Mouse (Mus musculus) cerebellum, postnatal 4 days (tissue): Measurements from ENCODE around the gene Slc25a24.
A peak's percentile ranks its signal among the peaks of the same experiment; 100 is the strongest.

ENCODE experiments used
- DNase-seq, 2 experiments: peaks; one replicate each; pipeline ENCODE4 v3.0.0; 2022; ENCODE audit warnings: low spot score in 2 of 2, mixed read lengths in 1 of 2

Slc25a24 gene

GRCm38 (mm10) chr3:109171070-109171778 lies 48.3 kb downstream of the Slc25a24 start:
- peak; percentile 50 to 63 for DNase-seq

- DNase-seq, result no peak
Observed at GRCm38 (mm10) chr3:109174394-109174793, 51.4 kb downstream of the Slc25a24 start.

GRCm38 (mm10) chr3:109178705-109179104 lies 55.8 kb downstream of the Slc25a24 start:
- no peak for DNase-seq

- DNase-seq, result no peak
Observed at GRCm38 (mm10) chr3:109179528-109180076, 56.7 kb downstream of the Slc25a24 start.

- no peak for DNase-seq
Observed at GRCm38 (mm10) chr3:109196166-109196565, 73.2 kb downstream of the Slc25a24 start.

GRCm38 (mm10) chr3:109199280-109199679 lies 76.3 kb downstream of the Slc25a24 start:
- DNase-seq, result no peak

GRCm38 (mm10) chr3:109212322-109212721 lies 89.4 kb downstream of the Slc25a24 start:
- DNase-seq, result no peak

- DNase-seq, result no peak
Observed at GRCm38 (mm10) chr3:109216352-109216751, 93.4 kb downstream of the Slc25a24 start.
